Mouse (Mus musculus) stomach, embryonic 16.5 days (tissue): ENCODE measurements at regions not wholly inside any gene's neighbourhood (a gene's known extent, or its start where the extent isn't known, plus 50 kb on each side); places are given as distances from the start of the nearest gene placed in this dataset.

Source experiments
- ATAC-seq: fragments of 200-750 bp; cut with Nextera tagmentation; 2 replicates; pipeline ENCODE4 v1.8.0; 2017; ENCODE audit warnings: moderate number of reproducible peaks, moderate TSS enrichment; ENCODE audit not compliant: insufficient read depth, low FRiP score
- H3K27ac ChIP-seq: fragments of 300-500 bp; sonication (generic); 2 replicates; pipeline ENCODE4 v1.5.1; 2014; ENCODE audit warnings: low read length
- H3K27me3 ChIP-seq: fragments of 300-500 bp; sonication (generic); 2 replicates; pipeline ENCODE4 v1.6.1; 2014; ENCODE audit warnings: low read length, control low read depth, mixed read lengths; ENCODE audit not compliant: control insufficient read depth, insufficient read depth
- H3K36me3 ChIP-seq: fragments of 300-500 bp; sonication (generic); 2 replicates; pipeline ENCODE4 v1.6.1; 2014; ENCODE audit warnings: low read length; ENCODE audit not compliant: control insufficient read depth, insufficient read depth
- H3K4me1 ChIP-seq: fragments of 300-500 bp; sonication (generic); 2 replicates; pipeline ENCODE4 v1.6.1; 2014; ENCODE audit warnings: low read length, control low read depth, mixed read lengths; ENCODE audit not compliant: control insufficient read depth, insufficient read depth
- H3K4me2 ChIP-seq: fragments of 300-500 bp; sonication (generic); 2 replicates; pipeline ENCODE4 v1.6.1; 2014; ENCODE audit warnings: low read depth, low read length, mixed read lengths
- H3K4me3 ChIP-seq: fragments of 300-500 bp; sonication (generic); replicated peaks from 2 replicates; pipeline ENCODE4 v1.5.1; 2014; ENCODE audit warnings: mild to moderate bottlenecking, low read length
- H3K9ac ChIP-seq: fragments of 300-500 bp; sonication (generic); 2 replicates; pipeline ENCODE4 v1.6.1; 2014; ENCODE audit warnings: low read length
- H3K9me3 ChIP-seq: fragments of 300-500 bp; sonication (generic); replicated peaks from 2 replicates; pipeline ENCODE4 v1.6.1; 2016; ENCODE audit warnings: low read length, control low read depth; ENCODE audit not compliant: control insufficient read depth
- WGBS: fragments of 180-500 bp; shearing (Covaris S2); extraction: QIAGEN DNeasy Blood & Tissue Kit; methylation state at CpG from one replicate; pipeline ENCODE4 v1.1.7; 2014; 5-methylcytosine and 5-hydroxymethylcytosine counted together

- Histone ChIP-seq H3K4me2 (no peak overlapping the region), H3K9me3 (no peaks in the 10 kb centered on the region), H3K4me1 (no peaks in the 10 kb centered on the region), H3K36me3 (no peaks in the 10 kb centered on the region), H3K4me3 (no peak overlapping the region), H3K27ac (no peak overlapping the region), H3K27me3 (no peaks in the 10 kb centered on the region), H3K9ac (no peak overlapping the region)
- ATAC-seq = peak; percentile 82; the same call in 1 of the 2 replicates
- 50% methylated on average over 4 of the region's 4 CpGs for WGBS
Measured at GRCm38 (mm10) chr4:74847332-74848053, 430.6 kb downstream of the Dmac1 start.

- Histone ChIP-seq H3K4me2 (no peak overlapping the region), H3K9me3 (no peaks in the 10 kb centered on the region), H3K36me3 (no peaks in the 10 kb centered on the region), H3K4me3 (no peak overlapping the region), H3K27ac (no peak overlapping the region), H3K4me1 (no peaks in the 10 kb centered on the region), H3K9ac (no peak overlapping the region), H3K27me3 (no peaks in the 10 kb centered on the region)
- ATAC-seq = no peak
- 52% methylated on average over 2 of the region's 2 CpGs for WGBS
Measured at GRCm38 (mm10) chr4:74798173-74798799, 479.8 kb downstream of the Dmac1 start.

DNA sequence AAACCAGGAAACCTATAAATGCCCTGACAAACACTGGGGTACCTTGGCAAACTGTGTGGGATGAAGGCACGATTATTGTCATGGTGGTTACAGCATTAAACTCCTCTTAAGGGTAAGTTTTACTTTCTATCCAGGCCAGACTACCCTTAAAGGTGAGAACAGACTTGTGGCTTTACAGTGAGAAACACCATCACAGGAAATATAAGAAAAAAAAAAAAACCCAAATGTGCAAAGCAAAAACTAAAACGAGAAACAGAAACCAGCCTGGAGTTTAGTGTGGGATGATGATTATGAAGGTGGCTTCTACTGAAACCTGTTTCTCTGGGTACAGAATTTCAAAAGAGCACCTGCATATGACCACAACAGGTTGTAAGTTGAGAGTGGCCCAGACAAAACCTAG lies 480.6 kb downstream of the Dmac1 start:
- Histone ChIP-seq H3K4me2 (no peak overlapping the region), H3K27me3 (no peaks in the 10 kb centered on the region), H3K27ac (no peak overlapping the region), H3K9me3 (no peaks in the 10 kb centered on the region), H3K4me1 (no peaks in the 10 kb centered on the region), H3K36me3 (no peaks in the 10 kb centered on the region), H3K4me3 (no peak overlapping the region), H3K9ac (no peak overlapping the region)
- no peak for ATAC-seq
- WGBS = 65% methylated on average over 2 of the region's 2 CpGs

- no peaks in the 10 kb centered on the region for H3K4me1 ChIP-seq
- no peaks in the 10 kb centered on the region for H3K36me3 ChIP-seq
- no peak overlapping the region for H3K4me2 ChIP-seq
- H3K9ac ChIP-seq = no peak overlapping the region
- no peaks in the 10 kb centered on the region for H3K9me3 ChIP-seq
- no peak overlapping the region for H3K27ac ChIP-seq
- no peak overlapping the region for H3K4me3 ChIP-seq
- no peaks in the 10 kb centered on the region for H3K27me3 ChIP-seq
- ATAC-seq = no peak
Measured at GRCm38 (mm10) chr4:74796676-74797075, 481.4 kb downstream of the Dmac1 start.

GRCm38 (mm10) chr4:74747985-74748384 lies 505.7 kb downstream of the Kdm4c start:
- Histone ChIP-seq H3K4me2 (no peak overlapping the region), H3K9me3 (no peaks in the 10 kb centered on the region), H3K4me3 (no peak overlapping the region), H3K36me3 (no peaks in the 10 kb centered on the region), H3K27me3 (no peaks in the 10 kb centered on the region), H3K9ac (no peak overlapping the region), H3K4me1 (no peaks in the 10 kb centered on the region), H3K27ac (no peak overlapping the region)
- no peak for ATAC-seq
- 41% methylated on average over 2 of the region's 2 CpGs for WGBS

- H3K36me3 ChIP-seq = no peaks in the 10 kb centered on the region
- H3K4me2 ChIP-seq = no peak overlapping the region
- no peak for ATAC-seq
- no peaks in the 10 kb centered on the region for H3K4me1 ChIP-seq
- 58% methylated on average over 2 of the region's 2 CpGs for WGBS
- no peak overlapping the region for H3K27ac ChIP-seq
- no peaks in the 10 kb centered on the region for H3K9me3 ChIP-seq
- no peak overlapping the region for H3K4me3 ChIP-seq
- H3K27me3 ChIP-seq = no peaks in the 10 kb centered on the region
- H3K9ac ChIP-seq = no peak overlapping the region
Measured at GRCm38 (mm10) chr4:74739642-74740041, 497.3 kb downstream of the Kdm4c start.
